Mouse (Mus musculus): ENCODE measurements around the gene Fshr.
"Not testable (repeated sequence)": the region's sequence is repeated elsewhere in the genome, so short reads cannot be mapped to it uniquely, and the experiment has no call there.

Gene Fshr

GRCm38 (mm10) chr17:89200575-89200974 is at the start of gene Fshr:
Gene Fshr (minus strand): TSS chr17:89200675.
- DNase-seq, result no peak

GRCm38 (mm10) chr17:89202181-89202580 is 1.7 kb upstream of the Fshr start:
- no peak for DNase-seq

GRCm38 (mm10) chr17:89173545-89173944 is 26.9 kb downstream of the Fshr start:
- DNase-seq, result no peak

- no peak for DNase-seq
Measured at GRCm38 (mm10) chr17:89164773-89165172, 35.7 kb downstream of the Fshr start.

- no peak for DNase-seq
Measured at GRCm38 (mm10) chr17:89162475-89162874, 38.0 kb downstream of the Fshr start.

- not testable (repeated sequence) for DNase-seq
Measured at GRCm38 (mm10) chr17:89159343-89159742, 41.1 kb downstream of the Fshr start.

- no peak for DNase-seq
Measured at GRCm38 (mm10) chr17:89144806-89145205, 55.7 kb downstream of the Fshr start.

- DNase-seq, result no peak
Measured at GRCm38 (mm10) chr17:89120023-89120422, 80.5 kb downstream of the Fshr start.

GRCm38 (mm10) chr17:89119250-89119649 is 81.2 kb downstream of the Fshr start:
- DNase-seq, result no peak

GRCm38 (mm10) chr17:89113944-89114343 is 86.5 kb downstream of the Fshr start:
- DNase-seq, result no peak

GRCm38 (mm10) chr17:89100719-89101350 is 99.6 kb downstream of the Fshr start:
- DNase-seq, result no peak

- DNase-seq, result not testable (repeated sequence)
Measured at GRCm38 (mm10) chr17:89099733-89100132, 100.7 kb downstream of the Fshr start.

- no peak for DNase-seq
Measured at GRCm38 (mm10) chr17:89089692-89090475, 110.6 kb downstream of the Fshr start.

- no peak for DNase-seq
Measured at GRCm38 (mm10) chr17:89082897-89083296, 117.6 kb downstream of the Fshr start.

GRCm38 (mm10) chr17:89079706-89080105 is 120.8 kb downstream of the Fshr start:
- no peak for DNase-seq

- DNase-seq, result no peak
Measured at GRCm38 (mm10) chr17:89064327-89065095, 136.0 kb downstream of the Fshr start.

- no peak for DNase-seq
Measured at GRCm38 (mm10) chr17:89062348-89062949, 138.0 kb downstream of the Fshr start.

- no peak for DNase-seq
Measured at GRCm38 (mm10) chr17:89051031-89051563, 149.4 kb downstream of the Fshr start.

- DNase-seq, result no peak
Measured at GRCm38 (mm10) chr17:89049071-89049470, 151.4 kb downstream of the Fshr start.

- no peak for DNase-seq
Measured at GRCm38 (mm10) chr17:89046016-89046415, 154.5 kb downstream of the Fshr start.

GRCm38 (mm10) chr17:89036723-89037122 is 163.8 kb downstream of the Fshr start:
- no peak for DNase-seq

- DNase-seq, result no peak
Measured at GRCm38 (mm10) chr17:89036049-89036448, 164.4 kb downstream of the Fshr start.

GRCm38 (mm10) chr17:89034627-89035026 is 165.8 kb downstream of the Fshr start:
- no peak for DNase-seq

Data from thymus, postnatal 36 days (tissue).